Mouse (Mus musculus) limb, embryonic 14.5 days (tissue): ENCODE results near the gene Cecr2. TPM values are rescaled to one million over a fixed set of nuclear protein-coding genes. Genes with fewer than 3 reads are reported as not detected.

ENCODE experiments used
- ATAC-seq: fragments of 200-750 bp; cut with Nextera tagmentation; 2 replicates; pipeline ENCODE4 v1.8.0; 2017; ENCODE audit warnings: low read depth, moderate number of reproducible peaks, moderate TSS enrichment; ENCODE audit not compliant: low FRiP score
- DNase-seq: peaks from one replicate; pipeline ENCODE4 v3.0.0-alpha.2; 2015; ENCODE audit warnings: low spot score
- H3K27ac ChIP-seq: fragments of 300-500 bp; sonication (generic); replicated peaks from 2 replicates; pipeline ENCODE4 v1.5.1; 2014; ENCODE audit warnings: low read depth, mild to moderate bottlenecking, low read length, moderate library complexity, mixed read lengths
- H3K27me3 ChIP-seq: fragments of 300-500 bp; sonication (generic); 2 replicates; pipeline ENCODE4 v1.6.1; 2014; ENCODE audit warnings: low read length, mixed read lengths; ENCODE audit not compliant: control insufficient read depth, insufficient read depth
- H3K36me3 ChIP-seq: fragments of 300-500 bp; sonication (generic); 2 replicates; pipeline ENCODE4 v1.6.1; 2014; ENCODE audit warnings: mild to moderate bottlenecking, low read length, moderate library complexity, mixed read lengths; ENCODE audit not compliant: control insufficient read depth, insufficient read depth
- H3K4me1 ChIP-seq: fragments of 300-500 bp; sonication (generic); 2 replicates; pipeline ENCODE4 v1.6.1; 2014; ENCODE audit warnings: antibody characterized with exemption, low read length, mixed read lengths; ENCODE audit not compliant: control insufficient read depth, insufficient read depth
- H3K4me2 ChIP-seq: fragments of 300-500 bp; sonication (generic); replicated peaks from 2 replicates; pipeline ENCODE4 v1.6.1; 2014; ENCODE audit warnings: low read depth, mild to moderate bottlenecking, low read length, moderate library complexity; ENCODE audit not compliant: severe bottlenecking
- H3K4me3 ChIP-seq: fragments of 300-500 bp; sonication (generic); replicated peaks from 2 replicates; pipeline ENCODE4 v1.5.1; 2014; ENCODE audit warnings: low read length
- H3K9ac ChIP-seq: fragments of 300-500 bp; sonication (generic); 2 replicates; pipeline ENCODE4 v1.6.1; 2014; ENCODE audit warnings: mild to moderate bottlenecking, low read depth, low read length, moderate library complexity; ENCODE audit not compliant: severe bottlenecking
- H3K9me3 ChIP-seq: fragments of 300-500 bp; sonication (generic); 2 replicates; pipeline ENCODE4 v1.6.1; 2016; ENCODE audit warnings: low read length; ENCODE audit not compliant: control insufficient read depth
- POLR2A ChIP-seq: fragments of 200-500 bp; IDR thresholded peaks from 2 replicates; pipeline ENCODE4 v1.8.0; 2012; ENCODE audit warnings: inconsistent platforms, mild to moderate bottlenecking, moderate library complexity, borderline replicate concordance; ENCODE audit not compliant: insufficient read depth, insufficient read length; ENCODE audit errors: extremely low read depth
- WGBS: fragments of 180-500 bp; shearing (Covaris S2); extraction: QIAGEN DNeasy Blood & Tissue Kit; methylation state at CpG from one replicate; pipeline ENCODE4 v1.1.7; 2014; 5-methylcytosine and 5-hydroxymethylcytosine counted together
- polyA plus RNA-seq, 2 experiments: library from polyadenylated mRNA; depleted of rRNA in 1 of 2; stranded (reverse) in 1 of 2; unstranded in 1 of 2; fragments of >200 nt; fragmentation: Nextera tagmentation in 1 of 2; extraction: Ambion mirVana in 1 of 2; gene quantifications; 2 replicates each; pipeline versions ENCODE4 v1.2.1 to v1.2.3; 2012 to 2014

Cecr2 gene
- polyA plus RNA-seq, 2 experiments = 4.1 to 4.8 TPM

DNA sequence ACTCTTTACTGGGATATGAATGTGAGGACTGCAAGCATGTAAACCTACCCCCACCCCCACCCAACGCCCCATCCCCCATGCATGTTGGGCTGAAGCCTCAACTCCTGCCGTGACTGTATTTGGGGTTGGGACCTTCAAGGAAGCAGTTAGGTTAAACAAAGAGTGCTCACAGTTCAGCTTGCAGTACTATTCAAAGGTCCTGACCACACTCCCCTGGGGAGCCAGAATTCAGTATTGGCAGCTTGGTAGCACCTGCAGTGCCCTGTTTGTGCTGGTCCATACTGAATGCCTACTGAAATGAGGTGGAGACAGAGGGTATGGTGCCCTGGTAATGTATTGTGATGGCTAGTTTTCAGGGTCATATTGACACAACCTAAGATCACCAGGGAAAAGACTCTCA is 39.1 kb upstream of the Cecr2 start:
- DNase-seq = no peak
- no peaks in the 10 kb centered on the region for H3K27me3 ChIP-seq
- H3K9me3 ChIP-seq = no peaks in the 10 kb centered on the region
- H3K4me3 ChIP-seq = no peak overlapping the region
- no peak overlapping the region for H3K27ac ChIP-seq
- H3K4me2 ChIP-seq = no peak overlapping the region
- ATAC-seq = no peak
- TF ChIP-seq POLR2A = no peak
- no peaks in the 10 kb centered on the region for H3K4me1 ChIP-seq
- WGBS = 75% methylated on average over 2 of the region's 2 CpGs
- no peaks in the 10 kb centered on the region for H3K36me3 ChIP-seq
- H3K9ac ChIP-seq = no peak overlapping the region

DNA sequence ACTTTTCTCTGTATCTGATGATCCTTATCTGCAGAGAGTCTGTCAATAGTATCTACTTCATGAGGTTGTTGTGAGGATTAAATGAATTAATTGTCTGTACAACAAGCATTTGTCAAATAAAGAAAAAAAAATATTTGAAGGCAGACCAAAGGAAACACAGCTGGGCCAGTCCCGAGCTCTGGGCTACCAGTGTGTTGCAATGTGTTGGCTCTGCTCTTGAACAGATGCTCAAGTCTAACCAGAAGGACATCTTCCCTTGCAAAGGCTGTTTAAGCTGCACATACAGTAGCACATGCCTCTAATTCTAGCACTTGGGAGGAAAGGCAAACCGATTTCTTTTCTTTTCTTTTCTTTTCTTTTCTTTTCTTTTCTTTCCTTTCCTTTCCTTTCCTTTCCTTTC is 37.2 kb upstream of the Cecr2 start:
- Histone ChIP-seq H3K27me3 (no peaks in the 10 kb centered on the region), H3K4me1 (no peaks in the 10 kb centered on the region), H3K4me2 (no peak overlapping the region), H3K9me3 (no peaks in the 10 kb centered on the region), H3K9ac (no peak overlapping the region), H3K36me3 (no peaks in the 10 kb centered on the region), H3K27ac (no peak overlapping the region), H3K4me3 (no peak overlapping the region)
- WGBS = 84% methylated on average over 2 of the region's 2 CpGs
- DNase-seq (no peak), ATAC-seq (no peak)
- no peak for TF ChIP-seq POLR2A

DNA sequence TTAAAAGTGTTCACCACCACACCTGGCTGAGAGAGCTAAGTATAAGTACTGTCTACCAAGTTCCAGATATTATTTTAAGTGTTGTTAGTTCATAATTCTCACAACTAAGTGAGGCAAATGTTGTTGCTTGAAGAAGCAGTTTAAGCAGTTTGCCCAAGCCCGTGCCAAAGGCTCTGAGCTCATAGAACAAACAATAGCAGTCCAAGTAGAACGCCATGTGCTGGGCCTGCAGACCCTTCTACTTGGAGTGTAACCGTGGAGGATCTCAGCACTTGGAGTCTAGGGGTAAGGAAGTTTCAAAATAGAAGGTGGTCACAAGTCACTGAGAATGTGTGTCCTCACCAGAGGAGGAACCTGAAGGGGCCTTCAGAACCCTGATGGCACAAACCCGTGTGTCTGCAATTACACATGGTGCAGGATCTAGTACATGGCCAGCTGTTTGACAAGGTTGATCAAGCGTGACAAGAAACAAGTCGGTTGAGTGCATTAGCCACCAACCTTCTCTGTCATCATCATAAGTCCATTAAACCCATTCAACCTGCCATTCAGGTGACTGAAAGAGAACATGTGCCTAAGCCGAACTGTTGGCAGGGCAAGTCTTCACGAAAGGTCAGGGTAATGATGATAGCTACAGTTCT is 30.7 kb upstream of the Cecr2 start:
- TF ChIP-seq POLR2A = no peak
- H3K27ac ChIP-seq = no peak overlapping the region
- H3K36me3 ChIP-seq = no peaks in the 10 kb centered on the region
- H3K27me3 ChIP-seq = no peaks in the 10 kb centered on the region
- H3K4me3 ChIP-seq = no peak overlapping the region
- no peak overlapping the region for H3K9ac ChIP-seq
- WGBS = 89% methylated on average over 8 of the region's 8 CpGs
- no peaks in the 10 kb centered on the region for H3K4me1 ChIP-seq
- H3K9me3 ChIP-seq = no peaks in the 10 kb centered on the region
- no peak overlapping the region for H3K4me2 ChIP-seq
- ATAC-seq (no peak), DNase-seq (no peak)

DNA sequence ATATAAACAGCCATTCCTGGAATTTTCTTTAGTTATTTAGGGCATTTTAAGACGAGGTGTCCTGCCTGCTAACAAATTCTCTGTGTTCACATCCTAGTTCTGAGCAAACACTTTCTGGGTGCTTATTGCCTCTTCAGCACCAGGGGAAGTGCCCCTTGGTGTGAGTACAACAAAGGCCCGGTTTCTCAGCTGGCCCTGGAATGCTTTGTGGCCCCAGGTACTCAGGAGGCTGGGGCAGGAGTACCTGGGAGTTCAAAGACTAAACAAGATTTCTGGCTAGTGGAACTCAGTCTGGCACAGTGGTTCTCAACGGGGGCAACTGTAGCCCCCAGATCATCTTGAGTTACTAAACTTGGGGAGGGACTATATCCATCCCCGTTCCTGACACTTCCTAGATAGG is 26.6 kb upstream of the Cecr2 start:
- no peaks in the 10 kb centered on the region for H3K27me3 ChIP-seq
- TF ChIP-seq POLR2A = no peak
- no peaks in the 10 kb centered on the region for H3K36me3 ChIP-seq
- 37% methylated on average over 4 of the region's 4 CpGs for WGBS
- H3K4me2 ChIP-seq = no peak overlapping the region
- no peak for ATAC-seq
- no peaks in the 10 kb centered on the region for H3K4me1 ChIP-seq
- H3K9me3 ChIP-seq = no peaks in the 10 kb centered on the region
- no peak for DNase-seq
- H3K4me3 ChIP-seq = no peak overlapping the region
- H3K27ac ChIP-seq = no peak overlapping the region
- no peak overlapping the region for H3K9ac ChIP-seq

DNA sequence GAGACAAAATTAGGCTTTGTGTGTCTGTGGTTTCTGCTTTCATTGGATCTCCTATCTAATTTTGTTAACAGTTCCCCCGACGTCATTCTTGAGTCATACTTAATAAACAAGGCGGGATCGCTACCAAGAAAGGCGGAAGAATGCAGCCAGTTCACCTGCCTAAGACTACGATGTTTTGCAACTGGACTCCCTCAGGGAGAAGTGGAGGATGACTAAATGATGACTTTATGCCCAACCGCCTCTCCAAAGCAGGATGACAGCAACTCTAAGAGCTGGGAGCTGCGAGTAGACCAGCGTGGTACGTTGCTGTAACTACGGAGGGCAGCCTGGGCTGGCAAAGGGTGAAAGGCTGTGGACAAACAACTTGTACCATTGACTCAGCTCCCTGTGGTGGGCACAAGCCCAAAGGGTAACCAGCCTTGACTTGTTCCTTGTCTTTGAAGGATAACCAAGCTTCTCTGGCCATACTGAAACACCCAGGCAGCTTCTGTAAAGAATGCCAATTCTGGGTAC is 24.2 kb upstream of the Cecr2 start:
- no peaks in the 10 kb centered on the region for H3K4me1 ChIP-seq
- no peak overlapping the region for H3K4me2 ChIP-seq
- TF ChIP-seq POLR2A = no peak
- 87% methylated on average over 11 of the region's 11 CpGs for WGBS
- H3K27me3 ChIP-seq = no peaks in the 10 kb centered on the region
- H3K36me3 ChIP-seq = no peaks in the 10 kb centered on the region
- H3K4me3 ChIP-seq = no peak overlapping the region
- no peaks in the 10 kb centered on the region for H3K9me3 ChIP-seq
- no peak overlapping the region for H3K27ac ChIP-seq
- ATAC-seq (no peak), DNase-seq (no peak)
- H3K9ac ChIP-seq = no peak overlapping the region
